Mouse (Mus musculus) MEL (cell line): ENCODE data around the gene Gnb1l.

Experiments used
- CHD2 ChIP-seq: IDR thresholded peaks from 2 replicates; pipeline ENCODE4 v1.6.1; 2011; ENCODE audit warnings: low read length, improper control_type of control experiment
- NRF1 ChIP-seq: IDR thresholded peaks from 2 replicates; pipeline ENCODE4 v1.6.1; 2014; ENCODE audit warnings: low read depth, mild to moderate bottlenecking, inconsistent platforms, low read length, improper control_type of control experiment, moderate library complexity; ENCODE audit not compliant: poor library complexity, insufficient read depth, severe bottlenecking

GRCm38 (mm10) chr16:18518091-18518490 is 19.6 kb downstream of the Gnb1l start:
- no peak for TF ChIP-seq CHD2
- TF ChIP-seq NRF1: no peak
